Mouse (Mus musculus) c-Kit-positive CD71-positive TER-119-positive erythroid progenitor cells, embryonic 14.5 days (primary cell): ENCODE results near the gene Zfp827.

ENCODE experiments used
- DNase-seq: peaks from one replicate; pipeline ENCODE4 v3.0.0-alpha.2; 2013; ENCODE audit warnings: low spot score

Gene Zfp827

GRCm38 (mm10) chr8:79065924-79066323, 37.7 kb downstream of the Zfp827 start:
- no peak for DNase-seq

GRCm38 (mm10) chr8:79067812-79068630, 39.8 kb downstream of the Zfp827 start:
- no peak for DNase-seq

GRCm38 (mm10) chr8:79073311-79073710, 45.1 kb downstream of the Zfp827 start:
- DNase-seq, result no peak

- no peak for DNase-seq
Measured at GRCm38 (mm10) chr8:79074986-79075385, 46.7 kb downstream of the Zfp827 start.

GRCm38 (mm10) chr8:79077256-79077655, 49.0 kb downstream of the Zfp827 start:
- no peak for DNase-seq

GRCm38 (mm10) chr8:79078556-79079195, 50.4 kb downstream of the Zfp827 start:
- DNase-seq, result no peak

- no peak for DNase-seq
Measured at GRCm38 (mm10) chr8:79079196-79079561, 50.9 kb downstream of the Zfp827 start.

GRCm38 (mm10) chr8:79080096-79080739, 52.0 kb downstream of the Zfp827 start:
- no peak for DNase-seq

- DNase-seq, result no peak
Measured at GRCm38 (mm10) chr8:79081333-79081732, 53.1 kb downstream of the Zfp827 start.

GRCm38 (mm10) chr8:79081955-79082354, 53.7 kb downstream of the Zfp827 start:
- no peak for DNase-seq

GRCm38 (mm10) chr8:79083461-79084358, 55.5 kb downstream of the Zfp827 start:
- no peak for DNase-seq

- no peak for DNase-seq
Measured at GRCm38 (mm10) chr8:79084359-79084820, 56.2 kb downstream of the Zfp827 start.

GRCm38 (mm10) chr8:79094422-79094821, 66.2 kb downstream of the Zfp827 start:
- no peak for DNase-seq

GRCm38 (mm10) chr8:79095162-79095561, 66.9 kb downstream of the Zfp827 start:
- no peak for DNase-seq

- DNase-seq, result no peak
Measured at GRCm38 (mm10) chr8:79096970-79097369, 68.7 kb downstream of the Zfp827 start.

GRCm38 (mm10) chr8:79102707-79103106, 74.5 kb downstream of the Zfp827 start:
- no peak for DNase-seq

GRCm38 (mm10) chr8:79103185-79103878, 75.1 kb downstream of the Zfp827 start:
- DNase-seq, result no peak

- no peak for DNase-seq
Measured at GRCm38 (mm10) chr8:79103923-79104580, 75.8 kb downstream of the Zfp827 start.

GRCm38 (mm10) chr8:79104634-79105033, 76.4 kb downstream of the Zfp827 start:
- DNase-seq, result no peak

GRCm38 (mm10) chr8:79105186-79105585, 76.9 kb downstream of the Zfp827 start:
- no peak for DNase-seq

GRCm38 (mm10) chr8:79111461-79111860, 83.2 kb downstream of the Zfp827 start:
- no peak for DNase-seq
